Mouse (Mus musculus): ENCODE measurements at regions not wholly inside any gene's neighbourhood (a gene's known extent, or its start where the extent isn't known, plus 50 kb on each side); places are given as distances from the start of the nearest gene placed in this dataset.
A peak's percentile ranks its signal among the peaks of the same experiment; 100 is the strongest.

DNA sequence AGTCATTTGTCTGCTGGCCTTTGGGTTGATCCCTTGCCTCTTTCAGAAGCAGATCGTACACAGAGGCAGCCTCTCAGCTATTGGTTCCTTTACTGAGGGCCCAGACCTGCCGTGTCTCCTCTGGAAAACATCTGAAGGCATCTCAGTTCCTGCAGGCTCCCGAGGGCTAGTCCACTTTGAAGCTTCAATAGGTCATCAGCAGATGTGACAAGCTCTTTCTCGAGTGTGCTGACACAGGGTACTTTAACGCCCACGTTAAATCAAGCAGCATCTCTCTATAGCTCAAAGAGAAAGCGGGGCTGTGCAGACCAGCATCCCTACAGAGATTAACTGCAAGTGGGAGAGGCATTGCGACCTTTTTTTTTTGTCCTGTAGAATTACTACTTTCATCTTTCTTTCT, 96.0 kb upstream of the Phyhipl start:
- H3K4me2 ChIP-seq = no peak overlapping the region
- H3K27ac ChIP-seq = no peak overlapping the region
- no peaks in the 10 kb centered on the region for H3K36me3 ChIP-seq (replicated peaks)
- no peak overlapping the region for H3K9ac ChIP-seq
- no peaks in the 10 kb centered on the region for H3K9me3 ChIP-seq
- H3K4me3 ChIP-seq = no peak overlapping the region
- 0 out of 2 replicates have a peak, but pooled peaks cover 4% of the 10 kb centered on the region for H3K4me1 ChIP-seq
- 0 out of 2 replicates have a peak, but pooled peaks have one; percentile 33 for ATAC-seq (replicated peaks)
- no peaks in the 10 kb centered on the region for H3K27me3 ChIP-seq (replicated peaks)
- 55% methylated on average over 8 of the region's 8 CpGs for WGBS

- H3K4me2 ChIP-seq = no peak overlapping the region
- ATAC-seq (replicated peaks) = no peak
- no peaks in the 10 kb centered on the region for H3K27me3 ChIP-seq (replicated peaks)
- WGBS = 81% methylated on average over 15 of the region's 15 CpGs
- H3K4me1 ChIP-seq = 0 out of 2 replicates have a peak, but pooled peaks cover 4% of the 10 kb centered on the region
- H3K9ac ChIP-seq = no peak overlapping the region
- no peaks in the 10 kb centered on the region for H3K9me3 ChIP-seq
- H3K36me3 ChIP-seq (replicated peaks) = no peaks in the 10 kb centered on the region
- H3K27ac ChIP-seq = no peak overlapping the region
- H3K4me3 ChIP-seq = no peak overlapping the region
Observed at GRCm38 (mm10) chr10:70750356-70751145, 94.8 kb upstream of the Phyhipl start.

- H3K27ac ChIP-seq = no peak overlapping the region
- H3K9ac ChIP-seq = no peak overlapping the region
- H3K9me3 ChIP-seq = no peaks in the 10 kb centered on the region
- 87% methylated on average over 4 of the region's 4 CpGs for WGBS
- no peaks in the 10 kb centered on the region for H3K27me3 ChIP-seq (replicated peaks)
- no peak for ATAC-seq (replicated peaks)
- no peak overlapping the region for H3K4me3 ChIP-seq
- 0 out of 2 replicates have a peak, but pooled peaks cover 4% of the 10 kb centered on the region for H3K4me1 ChIP-seq
- H3K36me3 ChIP-seq (replicated peaks) = no peaks in the 10 kb centered on the region
- H3K4me2 ChIP-seq = no peak overlapping the region
Observed at GRCm38 (mm10) chr10:70746612-70747011, 90.8 kb upstream of the Phyhipl start.

DNA sequence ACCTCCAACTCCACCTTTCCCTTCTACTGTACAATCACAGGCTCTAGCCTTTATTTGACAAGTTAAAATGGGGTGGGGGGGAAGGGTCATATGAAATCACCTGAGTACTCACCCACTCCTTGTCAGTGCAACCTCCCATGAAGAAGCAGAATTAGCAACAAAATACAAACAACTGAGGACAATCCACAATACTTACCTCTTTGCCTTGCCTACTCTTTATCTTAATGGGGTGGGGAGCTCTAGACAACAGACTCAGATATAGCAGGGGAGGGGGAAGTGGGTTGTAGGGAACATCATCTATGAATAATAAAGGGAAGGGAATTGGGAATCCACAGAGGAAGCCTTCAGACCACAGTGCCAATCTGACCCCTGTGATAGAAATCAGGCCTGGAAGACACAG, 86.1 kb upstream of the Phyhipl start:
- Histone ChIP-seq H3K27me3 (replicated peaks) (no peaks in the 10 kb centered on the region), H3K27ac (no peak overlapping the region), H3K9me3 (no peaks in the 10 kb centered on the region), H3K4me3 (no peak overlapping the region), H3K36me3 (replicated peaks) (no peaks in the 10 kb centered on the region), H3K4me1 (no peaks in the 10 kb centered on the region), H3K4me2 (no peak overlapping the region), H3K9ac (no peak overlapping the region)
- ATAC-seq (replicated peaks) = no peak

GRCm38 (mm10) chr10:70740095-70740494, 84.3 kb upstream of the Phyhipl start:
- Histone ChIP-seq H3K9me3 (no peaks in the 10 kb centered on the region), H3K4me1 (no peaks in the 10 kb centered on the region), H3K9ac (no peak overlapping the region), H3K4me2 (no peak overlapping the region), H3K27me3 (replicated peaks) (no peaks in the 10 kb centered on the region), H3K27ac (no peak overlapping the region), H3K36me3 (replicated peaks) (no peaks in the 10 kb centered on the region), H3K4me3 (no peak overlapping the region)
- no peak for ATAC-seq (replicated peaks)
- 82% methylated on average over 4 of the region's 4 CpGs for WGBS

DNA sequence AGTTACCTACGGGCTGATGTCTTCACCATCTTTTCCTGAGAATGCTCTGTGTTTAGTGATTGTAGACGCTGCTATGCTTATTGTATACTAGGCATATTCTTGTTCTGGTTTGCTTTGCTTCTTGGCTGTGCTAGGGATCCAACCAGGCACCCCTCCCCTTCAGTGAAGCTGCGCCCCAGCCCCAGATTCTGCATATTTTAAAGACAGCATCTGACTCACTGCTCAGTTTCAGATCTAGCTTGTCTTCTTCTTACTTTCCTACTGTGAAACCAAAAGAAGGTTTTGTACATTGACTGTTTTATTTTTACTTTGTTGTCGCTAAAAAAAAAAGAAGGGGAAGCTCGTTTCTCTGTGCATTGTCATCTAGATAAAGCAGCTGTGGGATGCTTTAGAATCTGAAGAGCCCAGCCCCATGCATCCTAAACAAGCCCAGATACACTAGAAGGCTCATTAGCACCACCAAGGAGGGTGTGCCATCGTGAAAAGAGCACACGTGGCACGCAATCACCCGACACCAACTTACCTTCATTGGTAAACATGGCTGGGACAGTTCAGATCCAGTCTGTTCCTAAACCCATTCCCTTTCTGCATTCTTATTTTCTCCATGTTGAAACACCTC, 83.7 kb upstream of the Phyhipl start:
- Histone ChIP-seq H3K4me1 (no peaks in the 10 kb centered on the region), H3K27ac (no peak overlapping the region), H3K27me3 (replicated peaks) (no peaks in the 10 kb centered on the region), H3K9me3 (no peaks in the 10 kb centered on the region), H3K36me3 (replicated peaks) (no peaks in the 10 kb centered on the region), H3K4me3 (no peak overlapping the region), H3K9ac (no peak overlapping the region), H3K4me2 (no peak overlapping the region)
- 62% methylated on average over 9 of the region's 9 CpGs for WGBS
- ATAC-seq (replicated peaks) = no peak

- ATAC-seq (replicated peaks) = no peak
Observed at GRCm38 (mm10) chr10:70738686-70739085, 82.9 kb upstream of the Phyhipl start.

DNA sequence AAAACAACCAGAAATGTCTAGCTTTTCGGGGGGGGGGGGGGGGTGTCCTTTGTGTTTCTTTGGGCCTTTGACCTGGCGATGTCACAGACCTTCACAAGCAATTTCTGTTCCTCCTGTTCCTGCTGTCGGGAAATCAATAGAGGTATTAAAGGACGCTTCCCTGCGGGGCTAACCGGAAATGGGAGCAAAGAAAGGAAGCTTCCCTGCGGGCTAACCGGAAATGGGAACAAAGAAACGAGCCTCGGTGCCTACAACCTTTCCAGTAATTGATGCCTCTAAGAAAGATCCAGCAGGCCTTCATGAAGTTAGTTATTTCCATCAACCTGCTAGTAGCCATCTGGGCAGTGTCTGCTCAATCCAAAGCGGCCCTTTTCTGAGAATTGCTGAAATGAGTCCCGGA, 78.2 kb upstream of the Phyhipl start:
- Histone ChIP-seq H3K27ac (no peak overlapping the region), H3K9me3 (no peaks in the 10 kb centered on the region), H3K4me1 (no peaks in the 10 kb centered on the region), H3K4me2 (no peak overlapping the region), H3K9ac (no peak overlapping the region), H3K36me3 (replicated peaks) (no peaks in the 10 kb centered on the region), H3K27me3 (replicated peaks) (no peaks in the 10 kb centered on the region), H3K4me3 (no peak overlapping the region)
- ATAC-seq (replicated peaks) = no peak
- WGBS = 63% methylated on average over 12 of the region's 12 CpGs

More at GRCm38 (mm10) chr10:70738686-70739085, 82.9 kb upstream of the Phyhipl start:
- no peak overlapping the region for H3K9ac ChIP-seq
- no peaks in the 10 kb centered on the region for H3K36me3 ChIP-seq (replicated peaks)
- H3K27ac ChIP-seq = no peak overlapping the region
- no peaks in the 10 kb centered on the region for H3K4me1 ChIP-seq
- no peak overlapping the region for H3K4me3 ChIP-seq
- no peak overlapping the region for H3K4me2 ChIP-seq
- H3K27me3 ChIP-seq (replicated peaks) = no peaks in the 10 kb centered on the region
- no peaks in the 10 kb centered on the region for H3K9me3 ChIP-seq

- no peak overlapping the region for H3K4me2 ChIP-seq
- WGBS = 51% methylated on average over 7 of the region's 7 CpGs
- no peak for ATAC-seq (replicated peaks)
- no peaks in the 10 kb centered on the region for H3K9me3 ChIP-seq
- H3K27ac ChIP-seq = no peak overlapping the region
- no peaks in the 10 kb centered on the region for H3K4me1 ChIP-seq
- H3K36me3 ChIP-seq (replicated peaks) = no peaks in the 10 kb centered on the region
- H3K9ac ChIP-seq = no peak overlapping the region
- no peaks in the 10 kb centered on the region for H3K27me3 ChIP-seq (replicated peaks)
- no peak overlapping the region for H3K4me3 ChIP-seq
Observed at GRCm38 (mm10) chr10:70733478-70733877, 77.7 kb upstream of the Phyhipl start.

DNA sequence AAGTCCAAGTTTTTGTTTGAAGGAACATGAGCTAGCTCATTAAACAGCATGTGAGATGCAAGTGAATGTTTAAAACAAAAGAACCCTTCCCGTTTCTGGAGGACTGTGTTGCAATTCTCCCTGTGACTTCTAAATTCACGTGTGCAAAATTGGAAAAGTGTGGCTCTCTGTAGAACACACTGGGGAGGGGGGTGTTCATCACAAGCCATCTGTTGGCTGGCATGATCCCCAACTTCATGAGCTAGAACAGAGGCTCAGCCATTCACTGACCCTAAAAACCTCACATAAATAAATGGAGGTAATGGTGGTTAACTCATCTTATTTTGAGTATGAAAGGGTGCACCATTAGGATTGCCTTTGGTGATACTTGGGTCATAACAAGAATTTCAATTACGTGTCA, 69.3 kb upstream of the Phyhipl start:
- Histone ChIP-seq H3K27ac (no peak overlapping the region), H3K4me1 (no peaks in the 10 kb centered on the region), H3K27me3 (replicated peaks) (no peaks in the 10 kb centered on the region), H3K9me3 (no peaks in the 10 kb centered on the region), H3K9ac (no peak overlapping the region), H3K4me2 (no peak overlapping the region), H3K36me3 (replicated peaks) (no peaks in the 10 kb centered on the region), H3K4me3 (no peak overlapping the region)
- ATAC-seq (replicated peaks) = no peak
- WGBS = 92% methylated on average over 3 of the region's 3 CpGs

DNA sequence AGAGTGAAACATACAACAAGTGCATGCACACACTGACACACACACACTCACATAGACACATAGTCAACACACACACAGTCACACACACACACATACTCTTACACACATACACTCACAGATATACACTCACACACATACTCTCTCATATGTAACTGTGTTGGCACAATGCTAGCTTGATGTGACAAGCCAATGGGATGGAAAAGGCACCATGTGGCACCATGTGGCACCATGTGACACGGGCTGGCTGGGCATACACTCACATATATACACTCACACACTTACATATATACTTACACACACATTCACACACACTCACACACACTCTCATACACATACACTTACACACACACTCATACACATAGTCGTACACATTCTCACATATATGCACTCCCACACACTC, 67.0 kb upstream of the Phyhipl start:
- 79% methylated on average over 2 of the region's 2 CpGs for WGBS

DNA sequence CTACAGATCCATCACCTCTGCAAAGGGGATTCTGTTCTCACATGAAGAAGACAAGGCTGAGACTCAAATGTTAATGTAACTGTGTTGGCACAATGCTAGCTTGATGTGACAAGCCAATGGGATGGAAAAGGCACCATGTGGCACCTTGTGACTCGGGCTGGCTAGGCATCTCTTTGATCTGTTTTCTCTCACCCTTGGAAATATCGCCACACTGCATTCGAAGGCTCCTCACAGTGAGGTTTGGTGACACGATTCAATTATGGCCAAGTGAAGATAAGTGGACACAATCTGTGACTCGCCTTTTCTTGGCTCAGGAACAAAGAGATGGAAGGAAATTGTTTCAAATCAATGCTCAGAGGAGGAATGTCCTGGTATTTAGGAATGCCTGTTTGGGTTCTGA, 66.6 kb upstream of the Phyhipl start:
- Histone ChIP-seq H3K4me2 (no peak overlapping the region), H3K4me1 (no peaks in the 10 kb centered on the region), H3K9ac (no peak overlapping the region), H3K4me3 (no peak overlapping the region), H3K9me3 (no peaks in the 10 kb centered on the region), H3K36me3 (replicated peaks) (no peaks in the 10 kb centered on the region), H3K27me3 (replicated peaks) (no peaks in the 10 kb centered on the region), H3K27ac (no peak overlapping the region)
- ATAC-seq (replicated peaks) = no peak
- WGBS = 77% methylated on average over 5 of the region's 5 CpGs

More for the DNA sequence above, 67.0 kb upstream of the Phyhipl start:
- Histone ChIP-seq H3K36me3 (replicated peaks) (no peaks in the 10 kb centered on the region), H3K27me3 (replicated peaks) (no peaks in the 10 kb centered on the region), H3K4me2 (no peak overlapping the region), H3K9ac (no peak overlapping the region), H3K4me3 (no peak overlapping the region), H3K27ac (no peak overlapping the region), H3K9me3 (no peaks in the 10 kb centered on the region), H3K4me1 (no peaks in the 10 kb centered on the region)
- no peak for ATAC-seq (replicated peaks)

DNA sequence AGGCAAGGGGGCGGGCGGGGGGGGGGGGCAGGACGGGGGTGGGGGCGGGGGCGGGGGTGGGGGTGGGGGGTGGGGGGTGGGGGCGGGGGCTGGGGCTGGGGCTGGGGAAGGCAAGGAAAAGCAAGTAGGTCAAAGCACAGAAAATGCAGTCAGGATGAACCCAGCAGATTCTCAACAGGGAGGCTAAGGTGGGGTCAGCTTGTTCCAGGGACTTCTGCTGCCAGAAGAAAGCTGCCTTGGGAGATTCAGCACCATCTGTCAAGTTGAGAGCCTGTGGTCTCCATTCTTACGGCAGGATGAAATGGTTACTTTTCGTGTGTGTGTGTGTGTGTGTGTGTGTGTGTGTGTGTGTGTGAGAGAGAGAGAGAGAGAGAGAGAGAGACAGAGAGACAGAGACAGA, 61.7 kb upstream of the Phyhipl start:
- no peak overlapping the region for H3K4me2 ChIP-seq
- H3K4me3 ChIP-seq = no peak overlapping the region
- no peak overlapping the region for H3K9ac ChIP-seq
- H3K27me3 ChIP-seq (replicated peaks) = no peaks in the 10 kb centered on the region
- H3K4me1 ChIP-seq = no peaks in the 10 kb centered on the region; the same call in 1 of the 2 replicates
- H3K27ac ChIP-seq = peak overlapping the region; percentile 60; the same call in 1 of the 2 replicates
- H3K36me3 ChIP-seq (replicated peaks) = no peaks in the 10 kb centered on the region
- no peaks in the 10 kb centered on the region for H3K9me3 ChIP-seq
- no peak for ATAC-seq (replicated peaks)
- WGBS = 27% methylated on average over 2 of the region's 8 CpGs
